Mouse (Mus musculus) brown adipose tissue, adult 24 weeks (tissue): ENCODE data around the gene Gm11444. TPM values are rescaled to one million over a fixed set of nuclear protein-coding genes. Genes with fewer than 3 reads are reported as not detected.

ENCODE experiments used
- H3K27ac ChIP-seq: fragments of 200-500 bp; replicated peaks from 2 replicates; pipeline ENCODE4 v1.5.1; 2012; ENCODE audit warnings: low read depth, mild to moderate bottlenecking, low read length
- H3K4me1 ChIP-seq: fragments of 200-500 bp; 2 replicates; pipeline ENCODE4 v1.6.1; 2012; ENCODE audit warnings: low read length, mixed read lengths; ENCODE audit not compliant: control insufficient read depth, insufficient read depth, insufficient read length
- H3K4me3 ChIP-seq: fragments of 200-500 bp; 2 replicates; pipeline ENCODE4 v1.5.1; 2012; ENCODE audit warnings: low read depth, mild to moderate bottlenecking, low read length, moderate library complexity; ENCODE audit not compliant: insufficient read depth
- polyA plus RNA-seq: library from polyadenylated mRNA; stranded (reverse); fragments of >200 nt; gene quantifications from 2 replicates; pipeline ENCODE4 v1.2.4, GENCODE M21; 2012; ENCODE audit not compliant: missing spikeins, insufficient read depth, insufficient read length

The Gm11444 gene
- polyA plus RNA-seq, 1 experiment, result not detected

DNA sequence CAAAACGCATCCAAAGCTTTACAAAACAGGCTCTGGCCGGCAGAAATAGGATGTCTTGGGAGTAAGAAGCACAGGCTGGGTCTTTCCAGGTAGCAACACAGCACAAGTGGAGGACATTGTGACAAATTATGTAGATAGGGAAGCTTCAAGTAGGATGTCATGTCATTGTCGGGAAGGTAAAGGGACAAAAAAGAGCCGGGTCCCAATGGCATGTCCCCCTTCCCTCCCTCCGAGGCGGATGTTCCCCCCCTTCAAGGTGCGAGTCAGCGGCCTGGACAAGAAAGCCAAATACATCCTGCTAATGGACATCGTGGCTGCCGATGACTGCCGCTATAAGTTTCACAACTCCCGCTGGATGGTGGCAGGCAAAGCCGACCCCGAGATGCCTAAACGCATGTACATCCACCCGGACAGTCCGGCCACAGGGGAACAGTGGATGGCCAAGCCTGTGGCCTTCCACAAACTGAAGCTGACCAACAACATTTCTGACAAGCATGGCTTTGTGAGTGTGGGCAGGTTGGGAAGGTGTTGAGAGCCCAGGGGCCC is 15.7 kb downstream of the Gm11444 start:
- peak overlapping the region; percentile 4; the same call in 1 of the 2 replicates for H3K27ac ChIP-seq
- peak overlapping the region; percentile 57 for H3K4me3 ChIP-seq
- H3K4me1 ChIP-seq, result no peaks in the 10 kb centered on the region

GRCm38 (mm10) chr11:85833761-85834385 is 16.3 kb downstream of the Gm11444 start:
- Histone ChIP-seq H3K27ac (peak overlapping the region; percentile 10; the same call in 1 of the 2 replicates), H3K4me3 (peak overlapping the region; percentile 57), H3K4me1 (no peaks in the 10 kb centered on the region)

DNA sequence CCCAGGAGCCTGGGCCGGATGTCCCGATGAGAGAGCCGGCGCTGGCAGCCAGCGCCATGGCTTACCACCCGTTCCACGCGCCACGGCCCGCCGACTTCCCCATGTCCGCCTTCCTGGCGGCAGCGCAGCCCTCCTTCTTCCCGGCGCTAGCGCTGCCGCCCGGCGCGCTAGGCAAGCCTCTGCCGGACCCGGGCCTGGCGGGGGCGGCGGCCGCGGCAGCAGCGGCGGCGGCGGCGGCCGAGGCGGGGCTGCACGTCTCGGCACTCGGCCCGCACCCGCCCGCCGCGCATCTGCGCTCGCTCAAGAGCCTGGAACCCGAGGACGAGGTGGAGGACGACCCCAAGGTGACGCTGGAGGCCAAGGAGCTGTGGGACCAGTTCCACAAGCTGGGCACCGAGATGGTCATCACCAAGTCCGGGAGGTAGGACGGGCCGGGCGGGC is 17.0 kb downstream of the Gm11444 start:
- H3K27ac ChIP-seq, result no peak overlapping the region
- H3K4me1 ChIP-seq, result no peaks in the 10 kb centered on the region
- H3K4me3 ChIP-seq, result peak overlapping the region; percentile 57

GRCm38 (mm10) chr11:85832231-85832924 is 17.8 kb downstream of the Gm11444 start, which contains the start of gene Tbx2:
Gene Tbx2, plus strand, starts transcription at chr11:85832551.
- Histone ChIP-seq H3K4me3 (peak within 1 kb of the TSS; percentile 57), H3K27ac (peak within 1 kb of the TSS; percentile 5; the same call in 1 of the 2 replicates), H3K4me1 (no peaks in the 10 kb centered on the region)

DNA sequence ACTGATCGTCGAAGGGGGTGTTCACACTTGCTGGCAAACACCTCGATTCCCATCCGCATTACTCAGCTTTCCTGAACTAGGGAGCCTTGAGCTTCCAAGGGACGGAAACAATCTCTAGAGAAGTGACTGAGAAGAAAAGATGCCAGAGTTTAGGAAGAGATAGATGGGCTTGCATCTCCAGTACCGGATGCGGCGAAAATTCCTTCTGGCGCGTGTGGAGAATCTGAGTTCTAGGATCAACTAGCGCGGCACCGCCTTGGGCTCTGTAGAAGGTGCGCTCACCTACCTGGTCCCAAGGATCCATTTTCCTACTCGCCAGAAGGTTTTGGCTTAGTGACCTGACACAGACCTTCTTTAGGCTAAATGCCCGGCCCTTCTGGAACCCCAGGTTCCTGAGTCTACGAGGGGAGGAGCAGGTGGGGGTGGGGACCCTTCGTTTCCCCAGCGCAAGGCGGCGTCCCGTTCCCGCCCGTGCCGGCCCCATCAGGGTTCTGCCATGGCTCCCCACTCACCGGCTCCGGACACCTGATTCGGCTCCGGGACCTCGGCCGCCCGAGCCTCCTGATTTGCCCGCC is 18.4 kb downstream of the Gm11444 start:
- peak overlapping the region; percentile 57 for H3K4me3 ChIP-seq
- no peaks in the 10 kb centered on the region for H3K4me1 ChIP-seq
- peak overlapping the region; percentile 5; the same call in 1 of the 2 replicates for H3K27ac ChIP-seq

DNA sequence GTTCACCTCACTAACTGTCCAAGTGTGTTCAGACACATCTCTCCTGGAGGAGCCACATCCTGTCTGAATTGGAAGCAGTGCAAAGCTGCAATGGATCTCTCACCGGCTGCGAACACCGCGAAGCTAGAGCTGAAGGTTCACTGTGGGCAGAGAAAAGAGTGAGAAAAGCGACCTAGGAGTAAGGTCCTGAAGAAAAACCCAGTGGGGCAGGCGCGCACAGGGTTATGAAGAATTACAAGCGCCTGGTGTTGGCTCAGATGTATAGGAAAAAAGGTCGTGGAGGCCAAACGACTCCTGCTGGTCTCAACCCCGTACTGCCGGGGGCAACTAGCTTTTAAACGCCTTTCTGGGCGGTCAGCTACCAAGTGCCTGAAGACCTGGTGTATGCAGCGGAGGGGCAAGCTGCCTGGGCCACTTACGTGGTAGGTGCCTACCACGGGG is 19.2 kb downstream of the Gm11444 start:
- Histone ChIP-seq H3K4me1 (no peaks in the 10 kb centered on the region), H3K4me3 (peak overlapping the region; percentile 57), H3K27ac (peak overlapping the region; percentile 2)

GRCm38 (mm10) chr11:85829520-85830440 is 20.4 kb downstream of the Gm11444 start:
- H3K4me3 ChIP-seq, result peak overlapping the region; percentile 14; the same call in 1 of the 2 replicates
- no peaks in the 10 kb centered on the region for H3K4me1 ChIP-seq
- H3K27ac ChIP-seq, result peak overlapping the region; percentile 5; the same call in 1 of the 2 replicates

DNA sequence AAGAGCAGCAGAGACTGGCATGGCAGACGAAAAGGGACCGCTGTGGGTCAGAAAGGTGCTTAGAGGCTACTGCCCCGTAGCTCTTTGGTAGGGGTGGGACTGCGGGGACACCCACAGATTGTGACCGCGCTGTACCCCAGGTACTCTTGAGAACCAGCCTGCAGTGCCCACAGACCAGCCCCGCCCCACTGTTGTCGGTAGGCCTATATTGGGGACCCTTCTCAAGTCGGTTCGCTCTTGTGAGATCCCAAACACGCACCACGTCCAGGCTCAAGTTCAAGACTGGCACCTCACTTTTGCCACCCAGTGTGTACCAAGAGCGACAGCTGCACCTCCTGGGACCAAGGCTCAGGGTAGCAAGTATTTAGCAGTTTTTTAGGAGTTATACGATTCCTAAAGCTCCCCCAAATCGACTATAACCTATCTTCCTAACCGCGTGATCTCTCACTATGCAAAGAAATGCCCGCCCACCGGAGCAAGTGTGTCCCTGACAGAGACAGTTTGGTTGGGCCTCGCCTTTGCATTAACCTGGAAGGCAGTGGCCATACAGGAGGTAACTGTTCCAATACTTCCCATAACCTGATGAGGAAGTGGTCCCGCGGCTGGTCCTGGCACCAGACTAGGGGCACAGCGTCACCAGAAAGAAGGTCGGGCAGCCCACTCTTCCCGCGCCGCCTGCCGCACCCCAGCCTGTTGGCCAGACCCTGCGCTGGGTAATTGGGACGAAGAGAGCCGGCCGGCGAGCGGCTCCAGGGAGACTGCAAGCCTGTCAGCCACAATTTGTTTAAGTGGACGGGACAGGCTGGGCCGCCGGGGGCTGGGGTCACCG is 21.2 kb downstream of the Gm11444 start:
- Histone ChIP-seq H3K27ac (no peak overlapping the region), H3K4me3 (no peak overlapping the region), H3K4me1 (no peaks in the 10 kb centered on the region)

DNA sequence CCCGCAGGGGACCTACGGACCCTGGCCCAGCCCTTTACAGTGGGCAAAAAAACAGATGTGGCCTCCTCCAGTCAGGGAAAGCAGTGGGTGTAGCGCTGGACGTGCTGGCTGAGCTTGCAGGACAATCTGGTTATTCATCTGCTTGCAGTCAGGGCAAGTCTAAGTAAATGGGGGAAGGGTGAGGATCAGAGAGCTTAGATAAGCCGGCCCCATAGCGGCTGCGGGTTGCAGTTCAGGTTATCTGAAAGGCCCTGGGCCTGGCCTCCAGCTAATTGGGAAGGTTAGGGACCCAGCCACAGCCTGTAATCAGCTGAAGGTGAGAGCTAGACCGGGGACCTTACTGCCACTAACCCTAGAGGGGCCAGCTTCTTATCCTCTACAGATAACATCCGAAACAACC is 22.8 kb downstream of the Gm11444 start:
- H3K4me3 ChIP-seq, result no peak overlapping the region
- H3K4me1 ChIP-seq, result no peaks in the 10 kb centered on the region
- H3K27ac ChIP-seq, result no peak overlapping the region

DNA sequence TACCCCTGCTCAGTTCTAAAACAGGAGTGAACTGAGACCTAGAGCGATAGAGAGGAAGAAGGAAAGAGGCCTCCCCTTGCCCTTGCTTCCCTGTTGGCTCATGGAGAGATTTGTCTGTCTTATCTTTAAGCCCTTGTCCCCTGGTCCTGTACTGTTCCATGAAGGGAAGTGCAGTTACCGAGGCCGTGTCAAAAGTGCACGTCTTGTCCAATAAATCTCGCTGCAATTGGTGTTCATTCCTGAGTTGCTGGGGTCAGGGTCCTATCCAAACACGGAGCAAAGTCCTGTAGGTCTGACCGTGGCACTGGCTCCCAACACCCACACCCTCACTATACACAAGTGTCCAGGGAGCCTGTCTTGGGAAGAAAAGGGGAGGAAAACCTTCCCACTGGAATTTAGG is 24.3 kb downstream of the Gm11444 start:
- no peak overlapping the region for H3K27ac ChIP-seq
- H3K4me3 ChIP-seq, result no peak overlapping the region
- no peaks in the 10 kb centered on the region for H3K4me1 ChIP-seq

GRCm38 (mm10) chr11:85825031-85825430 is 25.1 kb downstream of the Gm11444 start:
- Histone ChIP-seq H3K4me3 (no peak overlapping the region), H3K4me1 (no peaks in the 10 kb centered on the region), H3K27ac (no peak overlapping the region)

DNA sequence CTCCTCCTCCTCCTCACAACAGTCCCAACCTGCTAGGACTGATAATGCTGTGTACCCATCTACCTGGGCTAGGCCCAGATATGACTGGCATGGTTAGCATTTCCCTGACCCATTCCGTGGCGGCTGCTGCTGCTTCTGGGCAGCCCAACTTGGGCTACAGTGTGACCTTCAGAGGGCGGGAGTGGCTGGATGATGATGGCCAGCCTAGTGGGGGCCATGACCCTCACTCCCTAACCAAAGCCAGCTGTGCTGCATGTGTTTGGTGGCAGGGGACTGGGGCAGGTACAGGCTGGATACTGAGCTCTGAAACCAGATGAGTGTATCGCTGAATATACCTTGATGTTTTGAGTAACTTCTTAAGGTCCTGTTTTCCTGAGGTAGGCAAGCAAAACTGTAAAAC is 26.3 kb downstream of the Gm11444 start:
- Histone ChIP-seq H3K4me1 (no peaks in the 10 kb centered on the region), H3K27ac (no peak overlapping the region), H3K4me3 (no peak overlapping the region)

- H3K27ac ChIP-seq, result no peak overlapping the region
Observed at GRCm38 (mm10) chr11:85823181-85823580, 27.0 kb downstream of the Gm11444 start.

GRCm38 (mm10) chr11:85821659-85822058 is 28.5 kb downstream of the Gm11444 start:
- H3K4me3 ChIP-seq, result no peak overlapping the region
- no peaks in the 10 kb centered on the region for H3K4me1 ChIP-seq
- no peak overlapping the region for H3K27ac ChIP-seq

More at GRCm38 (mm10) chr11:85823181-85823580, 27.0 kb downstream of the Gm11444 start:
- Histone ChIP-seq H3K4me1 (no peaks in the 10 kb centered on the region), H3K4me3 (no peak overlapping the region)
